Mouse (Mus musculus) heart, embryonic 11.5 days (tissue): Measurements from ENCODE around the gene Abcc10. TPM values are rescaled to one million over a fixed set of nuclear protein-coding genes. Genes with fewer than 3 reads are reported as not detected.

ENCODE experiments used
- ATAC-seq: fragments of 200-750 bp; cut with Nextera tagmentation; replicated peaks from 2 replicates; pipeline ENCODE4 v1.8.0; 2017; ENCODE audit warnings: moderate library complexity; ENCODE audit not compliant: insufficient number of reproducible peaks, low FRiP score, low TSS enrichment
- H3K27ac ChIP-seq: fragments of 300-500 bp; sonication (generic); 2 replicates; pipeline ENCODE4 v1.5.1; 2014; ENCODE audit warnings: mild to moderate bottlenecking, low read depth, low read length
- H3K27me3 ChIP-seq: fragments of 300-500 bp; sonication (generic); 2 replicates; pipeline ENCODE4 v1.6.1; 2014; ENCODE audit warnings: mild to moderate bottlenecking, low read length, mixed read lengths; ENCODE audit not compliant: control insufficient read depth, insufficient read depth
- H3K36me3 ChIP-seq: fragments of 300-500 bp; sonication (generic); 2 replicates; pipeline ENCODE4 v1.6.1; 2014; ENCODE audit warnings: mild to moderate bottlenecking, low read length, moderate library complexity, mixed read lengths; ENCODE audit not compliant: control insufficient read depth, insufficient read depth
- H3K4me1 ChIP-seq: fragments of 300-500 bp; sonication (generic); 2 replicates; pipeline ENCODE4 v1.6.1; 2014; ENCODE audit warnings: low read length; ENCODE audit not compliant: control insufficient read depth, insufficient read depth
- H3K4me2 ChIP-seq: fragments of 300-500 bp; sonication (generic); 2 replicates; pipeline ENCODE4 v1.6.1; 2014; ENCODE audit warnings: mild to moderate bottlenecking, moderate library complexity
- H3K4me3 ChIP-seq: fragments of 300-500 bp; sonication (generic); 2 replicates; pipeline ENCODE4 v1.5.1; 2014; ENCODE audit warnings: low read depth, low read length
- H3K9ac ChIP-seq: fragments of 300-500 bp; sonication (generic); 2 replicates; pipeline ENCODE4 v1.6.1; 2014; ENCODE audit warnings: mild to moderate bottlenecking, low read depth, low read length, moderate library complexity
- H3K9me3 ChIP-seq: fragments of 300-500 bp; sonication (generic); replicated peaks from 2 replicates; pipeline ENCODE4 v1.6.1; 2016; ENCODE audit warnings: low read length; ENCODE audit not compliant: control insufficient read depth
- WGBS: fragments of 180-500 bp; shearing (Covaris S2); extraction: QIAGEN DNeasy Blood & Tissue Kit; methylation state at CpG from one replicate; pipeline ENCODE4 v1.1.7; 2014; ENCODE audit not compliant: insufficient replicate concordance; 5-methylcytosine and 5-hydroxymethylcytosine counted together
- polyA plus RNA-seq: library from polyadenylated mRNA; unstranded; fragments of >200 nt; fragmentation: Nextera tagmentation; extraction: Ambion mirVana; gene quantifications from 2 replicates; pipeline ENCODE4 v1.2.1, GENCODE M21; 2014

Gene Abcc10
- polyA plus RNA-seq, 1 experiment from 2014 or later, result 3.4 TPM

DNA sequence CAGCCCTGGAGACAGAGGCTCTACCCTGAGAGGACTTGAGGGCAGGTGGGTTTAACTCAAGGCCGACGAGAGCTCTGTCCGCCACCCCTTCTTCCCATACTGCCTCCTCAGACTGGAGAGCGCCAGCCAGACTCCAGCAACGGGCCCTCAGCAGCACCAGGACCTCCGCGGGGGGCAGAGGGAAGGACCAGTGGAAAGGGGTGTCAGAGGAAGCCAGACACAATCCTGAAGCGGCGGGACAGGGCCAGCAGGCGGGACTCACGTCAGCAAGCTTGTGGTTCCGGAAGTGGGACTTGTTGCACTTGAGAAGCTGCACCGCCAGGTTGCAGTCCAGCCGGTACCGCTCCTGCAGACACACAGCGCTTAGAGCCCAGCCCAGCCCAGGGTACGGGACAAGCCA lies 68.5 kb downstream of the Abcc10 start:
- H3K9ac ChIP-seq, result no peak overlapping the region
- no peak overlapping the region for H3K4me2 ChIP-seq
- H3K4me3 ChIP-seq, result no peak overlapping the region
- 80% methylated on average over 17 of the region's 17 CpGs for WGBS
- H3K27me3 ChIP-seq, result peaks cover 14% of the 10 kb centered on the region
- H3K36me3 ChIP-seq, result peaks cover 56% of the 10 kb centered on the region
- H3K9me3 ChIP-seq, result no peaks in the 10 kb centered on the region
- no peak overlapping the region for H3K27ac ChIP-seq
- no peak for ATAC-seq
- H3K4me1 ChIP-seq, result no peaks in the 10 kb centered on the region; the same call in 1 of the 2 replicates

DNA sequence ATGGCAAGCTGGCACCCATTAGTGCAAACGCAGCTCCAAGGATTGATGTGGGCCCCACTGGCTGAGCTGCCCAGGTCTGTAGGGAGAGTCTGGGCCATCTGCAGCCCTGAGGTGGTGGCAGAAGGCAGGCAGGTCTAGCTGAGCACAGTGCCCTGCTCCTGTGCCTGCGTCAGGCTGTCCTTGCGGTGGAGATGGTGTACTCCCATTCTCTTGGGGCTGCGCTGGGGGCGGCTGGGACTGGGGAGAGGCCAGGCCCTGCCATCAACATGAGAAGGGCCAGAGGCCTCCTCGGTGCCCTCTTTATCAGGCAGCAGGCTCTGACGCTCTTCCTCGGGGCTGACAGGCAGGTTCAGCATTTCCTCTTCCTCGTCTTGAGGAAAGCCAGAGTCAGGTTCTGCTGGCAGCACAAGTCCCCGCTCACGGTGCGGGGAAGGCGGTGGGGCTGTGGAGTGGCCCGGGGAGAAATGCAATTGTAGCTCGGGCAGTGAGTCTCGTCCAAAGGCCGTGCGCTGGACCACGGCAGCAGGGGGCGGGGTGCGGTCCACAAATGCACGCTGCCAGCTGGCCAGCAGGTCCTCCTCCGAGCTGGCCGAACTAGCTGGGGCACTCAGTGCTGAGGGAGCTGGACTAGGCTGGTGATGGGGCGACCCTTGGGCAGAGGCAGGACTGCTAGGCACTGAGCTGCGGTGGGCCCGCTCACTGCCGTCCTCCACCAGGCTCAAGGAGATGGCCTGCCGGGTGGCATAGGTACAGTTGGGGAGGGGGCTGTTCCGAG lies 69.7 kb downstream of the Abcc10 start:
- H3K4me2 ChIP-seq, result no peak overlapping the region
- no peak overlapping the region for H3K9ac ChIP-seq
- peaks cover 47% of the 10 kb centered on the region for H3K36me3 ChIP-seq
- peaks cover 5% of the 10 kb centered on the region; the same call in 1 of the 2 replicates for H3K4me1 ChIP-seq
- peak overlapping the region; percentile 31; the same call in 1 of the 2 replicates for H3K27ac ChIP-seq
- H3K4me3 ChIP-seq, result no peak overlapping the region
- no peak for ATAC-seq
- peaks cover 22% of the 10 kb centered on the region for H3K27me3 ChIP-seq
- WGBS, result 71% methylated on average over 30 of the region's 30 CpGs
- no peaks in the 10 kb centered on the region for H3K9me3 ChIP-seq

DNA sequence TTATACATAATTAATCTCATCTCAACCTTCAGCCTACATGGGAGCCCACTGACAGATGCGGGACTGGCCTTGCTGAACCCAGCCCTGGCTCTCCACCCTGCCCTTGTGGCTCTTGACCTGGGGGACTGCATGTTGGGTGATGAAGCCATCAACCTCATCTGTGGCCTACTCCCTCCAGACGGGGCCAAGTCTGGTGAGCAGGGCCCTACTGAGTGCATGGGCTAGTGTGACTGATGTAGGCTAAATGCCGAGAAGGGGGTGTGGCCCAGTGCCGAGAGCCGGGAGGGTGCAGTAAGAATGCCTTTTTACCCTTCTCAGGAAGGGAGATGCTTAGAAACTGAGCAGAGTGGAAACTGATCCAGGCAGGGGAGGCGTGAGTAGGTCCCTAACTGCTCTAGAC lies 73.0 kb downstream of the Abcc10 start:
- WGBS, result 30% methylated on average over 6 of the region's 6 CpGs
- Histone ChIP-seq H3K4me3 (peak overlapping the region; percentile 71; the same call in 1 of the 2 replicates), H3K36me3 (peaks cover 41% of the 10 kb centered on the region), H3K9me3 (no peaks in the 10 kb centered on the region), H3K27me3 (peaks cover 22% of the 10 kb centered on the region), H3K4me2 (no peak overlapping the region), H3K4me1 (peaks cover 5% of the 10 kb centered on the region; the same call in 1 of the 2 replicates), H3K9ac (no peak overlapping the region), H3K27ac (no peak overlapping the region)
- ATAC-seq, result no peak

DNA sequence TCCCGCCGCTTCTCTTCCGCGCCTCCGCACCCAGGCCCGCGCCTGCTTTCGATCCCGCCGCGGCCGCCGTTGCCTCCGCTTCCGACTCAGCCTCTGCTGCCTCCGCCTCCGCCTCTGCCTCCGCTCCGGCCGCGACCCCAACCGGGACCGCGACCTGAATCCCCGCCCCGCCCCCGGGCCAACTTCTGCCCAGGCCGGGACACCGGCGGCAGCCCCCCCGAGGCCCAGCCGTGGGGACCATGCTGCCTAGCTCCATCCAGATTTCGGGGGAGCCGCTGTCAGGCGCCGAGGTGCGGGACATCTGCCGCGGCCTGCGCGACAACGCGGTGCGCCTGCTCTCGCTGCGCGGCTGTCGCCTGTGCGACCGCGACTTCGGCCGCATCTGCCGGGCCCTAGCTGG lies 74.0 kb downstream of the Abcc10 start:
- Histone ChIP-seq H3K4me3 (peak overlapping the region; percentile 71), H3K36me3 (peaks cover 34% of the 10 kb centered on the region), H3K9me3 (no peaks in the 10 kb centered on the region), H3K27ac (no peak overlapping the region), H3K4me1 (peaks cover 5% of the 10 kb centered on the region; the same call in 1 of the 2 replicates), H3K4me2 (peak overlapping the region; percentile 100), H3K27me3 (peaks cover 22% of the 10 kb centered on the region), H3K9ac (peak overlapping the region; percentile 17)
- no peak for ATAC-seq
- under 1% methylated on average over 52 of the region's 54 CpGs for WGBS

DNA sequence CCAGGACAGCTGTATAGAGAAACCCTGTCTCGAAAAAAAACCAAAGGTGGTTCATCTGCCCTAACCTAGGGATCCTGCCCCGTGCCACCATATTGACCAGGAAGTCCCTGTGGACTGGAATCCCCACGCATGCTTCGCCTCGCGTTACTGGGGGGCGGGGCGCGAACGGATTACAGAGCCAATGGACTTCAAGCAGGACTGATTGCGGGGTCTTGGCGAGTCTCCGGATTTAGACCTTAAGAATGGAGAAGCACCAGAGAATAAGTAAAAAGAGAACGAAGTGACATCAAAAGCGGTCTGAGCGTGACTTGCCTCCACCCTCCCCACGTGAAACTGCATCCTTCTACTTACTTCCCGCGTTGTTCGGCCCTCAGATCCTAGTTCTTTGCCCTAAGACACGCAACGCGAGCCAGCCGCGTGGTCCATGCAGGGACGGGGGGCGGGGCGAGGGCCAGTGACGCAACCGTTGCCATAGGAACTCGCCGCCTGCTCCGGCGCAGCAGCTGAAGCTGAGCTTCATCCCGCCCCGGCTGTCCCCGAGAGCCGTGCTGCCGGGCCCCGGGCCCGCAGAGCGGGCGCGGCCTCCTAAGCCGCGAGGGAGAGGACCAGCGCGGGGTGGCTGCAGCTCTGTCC lies 74.6 kb downstream of the Abcc10 start, which contains the start of gene Lrrc73:
TSS of gene Lrrc73 (plus strand) at position 80 of the 633 bp plus-strand sequence.
- Histone ChIP-seq H3K4me3 (peak within 1 kb of the TSS; percentile 71), H3K9me3 (no peaks in the 10 kb centered on the region), H3K27ac (no peak within 1 kb of the TSS), H3K36me3 (peaks cover 30% of the 10 kb centered on the region), H3K4me1 (peaks cover 10% of the 10 kb centered on the region; the same call in 1 of the 2 replicates), H3K4me2 (peak within 1 kb of the TSS; percentile 100), H3K9ac (peak within 1 kb of the TSS; percentile 17), H3K27me3 (peaks cover 22% of the 10 kb centered on the region)
- ATAC-seq, result peak; percentile 74
- 2% methylated on average over 48 of the region's 48 CpGs for WGBS

Other genes starting within 250 kb of the Abcc10 start
- gene Mrps18a, start 217.4 kb downstream of the Abcc10 start, polyA plus RNA-seq, result 118 and 123 TPM in 2 replicates
- 6.1 and 6.7 TPM in 2 replicates for gene Rsph9, start 184.1 kb downstream of the Abcc10 start, polyA plus RNA-seq
- 38.8 and 39.8 TPM in 2 replicates for gene Mad2l1bp, start 174.8 kb downstream of the Abcc10 start, polyA plus RNA-seq
- gene Gtpbp2, start 167.3 kb downstream of the Abcc10 start, polyA plus RNA-seq, result 24.9 and 28.6 TPM in 2 replicates
- 12.1 and 12.3 TPM in 2 replicates for gene Polh, start 125.7 kb downstream of the Abcc10 start, polyA plus RNA-seq
- 32.3 and 32.6 TPM in 2 replicates for gene Xpo5, start 125.6 kb downstream of the Abcc10 start, polyA plus RNA-seq
- gene Polr1c, start 80.3 kb downstream of the Abcc10 start, polyA plus RNA-seq, result 56.0 and 56.1 TPM in 2 replicates
- 77.8 and 83.0 TPM in 2 replicates for gene Yipf3, start 80.3 kb downstream of the Abcc10 start, polyA plus RNA-seq
- 0.70 and 0.79 TPM in 2 replicates for gene Lrrc73, start 74.8 kb downstream of the Abcc10 start, polyA plus RNA-seq
- 36.8 and 37.0 TPM in 2 replicates for gene Tjap1, start 45.3 kb downstream of the Abcc10 start, polyA plus RNA-seq
- 0.27 TPM in 1 of 2 replicates, not detected in the other for gene Dlk2, start 30.9 kb downstream of the Abcc10 start, polyA plus RNA-seq
- gene Zfp318, start 55.4 kb upstream of the Abcc10 start, polyA plus RNA-seq, result 6.1 and 8.2 TPM in 2 replicates
- 0.39 and 0.97 TPM in 2 replicates for gene Crip3, start 100.6 kb upstream of the Abcc10 start, polyA plus RNA-seq
- gene Slc22a7, start 110.1 kb upstream of the Abcc10 start, polyA plus RNA-seq, result 0.20 TPM in 1 of 2 replicates, not detected in the other
- 0.04 and 0.07 TPM in 2 replicates for gene Ttbk1, start 159.3 kb upstream of the Abcc10 start, polyA plus RNA-seq
- gene Dnph1, start 168.4 kb upstream of the Abcc10 start, polyA plus RNA-seq, result 27.9 and 28.4 TPM in 2 replicates
- 2.5 and 4.4 TPM in 2 replicates for gene Cul9, start 218.0 kb upstream of the Abcc10 start, polyA plus RNA-seq
- gene Srf, start 227.8 kb upstream of the Abcc10 start, polyA plus RNA-seq, result 14.6 and 15.0 TPM in 2 replicates